Mouse (Mus musculus) neural tube, embryonic 13.5 days (tissue): ENCODE measurements around the gene Cd180. TPM values are rescaled to one million over a fixed set of nuclear protein-coding genes. Genes with fewer than 3 reads are reported as not detected.
"Not testable (repeated sequence)": the region's sequence is repeated elsewhere in the genome, so short reads cannot be mapped to it uniquely, and the experiment has no call there.

ENCODE experiments used
- ATAC-seq: fragments of 200-750 bp; cut with Nextera tagmentation; 2 replicates; pipeline ENCODE4 v1.8.0; 2017; ENCODE audit warnings: low read depth, mild to moderate bottlenecking, moderate TSS enrichment, moderate library complexity
- H3K27ac ChIP-seq: fragments of 300-500 bp; sonication (generic); replicated peaks from 2 replicates; pipeline ENCODE4 v1.5.1; 2015; ENCODE audit warnings: moderate library complexity, mild to moderate bottlenecking, inconsistent platforms
- H3K27me3 ChIP-seq: fragments of 300-500 bp; sonication (generic); 2 replicates; pipeline ENCODE4 v1.6.1; 2015; ENCODE audit warnings: mild to moderate bottlenecking, inconsistent platforms
- H3K36me3 ChIP-seq: fragments of 300-500 bp; sonication (generic); 2 replicates; pipeline ENCODE4 v1.6.1; 2015; ENCODE audit warnings: mild to moderate bottlenecking, inconsistent platforms
- H3K4me1 ChIP-seq: fragments of 300-500 bp; sonication (generic); replicated peaks from 2 replicates; pipeline ENCODE4 v1.6.1; 2015; ENCODE audit warnings: inconsistent platforms
- H3K4me2 ChIP-seq: fragments of 300-500 bp; sonication (generic); 2 replicates; pipeline ENCODE4 v1.6.1; 2015; ENCODE audit warnings: inconsistent platforms, mild to moderate bottlenecking, moderate library complexity
- H3K4me3 ChIP-seq: fragments of 300-500 bp; sonication (generic); 2 replicates; pipeline ENCODE4 v1.5.1; 2015; ENCODE audit warnings: mild to moderate bottlenecking, inconsistent platforms
- H3K9ac ChIP-seq: fragments of 300-500 bp; sonication (generic); 2 replicates; pipeline ENCODE4 v1.6.1; 2015; ENCODE audit warnings: moderate library complexity, mild to moderate bottlenecking, inconsistent platforms
- H3K9me3 ChIP-seq: fragments of 300-500 bp; sonication (generic); 2 replicates; pipeline ENCODE4 v1.6.1; 2016; ENCODE audit warnings: inconsistent platforms
- WGBS: fragments of 180-500 bp; shearing (Covaris S2); methylation state at CpG from one replicate; pipeline ENCODE4 v1.1.7; 2015; 5-methylcytosine and 5-hydroxymethylcytosine counted together
- polyA plus RNA-seq: library from polyadenylated mRNA; unstranded; fragments of >200 nt; fragmentation: Nextera tagmentation; extraction: Ambion mirVana; gene quantifications from 2 replicates; pipeline ENCODE4 v1.2.1, GENCODE M21; 2015

The Cd180 gene
- polyA plus RNA-seq, 1 experiment from 2014 or later, result 1.2 TPM

GRCm38 (mm10) chr13:102665588-102666232 is 27.6 kb upstream of the Cd180 start:
- 58% methylated on average over 18 of the region's 18 CpGs for WGBS
- ATAC-seq, result no peak
- peaks cover 12% of the 10 kb centered on the region for H3K4me1 ChIP-seq
- no peaks in the 10 kb centered on the region for H3K27me3 ChIP-seq
- no peaks in the 10 kb centered on the region for H3K9me3 ChIP-seq
- no peak overlapping the region for H3K27ac ChIP-seq
- 0 out of 2 replicates have a peak overlapping the region, but pooled peaks have one; percentile 17 for H3K9ac ChIP-seq
- H3K4me2 ChIP-seq, result peak overlapping the region; percentile 41
- H3K4me3 ChIP-seq, result no peak overlapping the region
- H3K36me3 ChIP-seq, result no peaks in the 10 kb centered on the region

GRCm38 (mm10) chr13:102666233-102666614 is 27.1 kb upstream of the Cd180 start:
- 89% methylated on average over 12 of the region's 12 CpGs for WGBS
- no peaks in the 10 kb centered on the region for H3K27me3 ChIP-seq
- no peak overlapping the region for H3K4me2 ChIP-seq
- H3K36me3 ChIP-seq, result no peaks in the 10 kb centered on the region
- no peak overlapping the region for H3K9ac ChIP-seq
- H3K27ac ChIP-seq, result no peak overlapping the region
- H3K4me1 ChIP-seq, result peaks cover 12% of the 10 kb centered on the region
- ATAC-seq, result no peak
- no peaks in the 10 kb centered on the region for H3K9me3 ChIP-seq
- no peak overlapping the region for H3K4me3 ChIP-seq

- ATAC-seq, result no peak
- no peak overlapping the region for H3K27ac ChIP-seq
- H3K9me3 ChIP-seq, result no peaks in the 10 kb centered on the region
- H3K27me3 ChIP-seq, result no peaks in the 10 kb centered on the region
- 77% methylated on average over 4 of the region's 4 CpGs for WGBS
- H3K36me3 ChIP-seq, result no peaks in the 10 kb centered on the region
- no peak overlapping the region for H3K9ac ChIP-seq
- H3K4me3 ChIP-seq, result no peak overlapping the region
- H3K4me1 ChIP-seq, result peaks cover 12% of the 10 kb centered on the region
- H3K4me2 ChIP-seq, result no peak overlapping the region
Observed at GRCm38 (mm10) chr13:102666731-102667130, 26.6 kb upstream of the Cd180 start.

- Histone ChIP-seq H3K27ac (no peak overlapping the region), H3K4me2 (no peak overlapping the region), H3K4me1 (peaks cover 12% of the 10 kb centered on the region), H3K9ac (no peak overlapping the region), H3K27me3 (no peaks in the 10 kb centered on the region), H3K4me3 (no peak overlapping the region), H3K36me3 (no peaks in the 10 kb centered on the region), H3K9me3 (no peaks in the 10 kb centered on the region)
- ATAC-seq, result no peak
- WGBS, result 94% methylated on average over 4 of the region's 4 CpGs
Observed at GRCm38 (mm10) chr13:102667401-102667800, 26.0 kb upstream of the Cd180 start.

GRCm38 (mm10) chr13:102667842-102668241 is 25.5 kb upstream of the Cd180 start:
- H3K9me3 ChIP-seq, result no peaks in the 10 kb centered on the region
- H3K27me3 ChIP-seq, result no peaks in the 10 kb centered on the region
- H3K27ac ChIP-seq, result no peak overlapping the region
- H3K4me3 ChIP-seq, result no peak overlapping the region
- no peak overlapping the region for H3K9ac ChIP-seq
- 92% methylated on average over 9 of the region's 9 CpGs for WGBS
- H3K4me1 ChIP-seq, result peaks cover 12% of the 10 kb centered on the region
- H3K4me2 ChIP-seq, result no peak overlapping the region
- H3K36me3 ChIP-seq, result no peaks in the 10 kb centered on the region
- ATAC-seq, result no peak

GRCm38 (mm10) chr13:102668933-102669332 is 24.4 kb upstream of the Cd180 start:
- 83% methylated on average over 6 of the region's 6 CpGs for WGBS
- no peak overlapping the region for H3K27ac ChIP-seq
- ATAC-seq, result no peak

GRCm38 (mm10) chr13:102669522-102670256 is 23.7 kb upstream of the Cd180 start:
- Histone ChIP-seq H3K27ac (no peak overlapping the region), H3K4me3 (no peak overlapping the region), H3K4me2 (no peak overlapping the region), H3K27me3 (no peaks in the 10 kb centered on the region), H3K9me3 (no peaks in the 10 kb centered on the region), H3K4me1 (peaks cover 12% of the 10 kb centered on the region), H3K9ac (no peak overlapping the region), H3K36me3 (no peaks in the 10 kb centered on the region)
- ATAC-seq, result no peak
- 52% methylated on average over 14 of the region's 14 CpGs for WGBS

More at GRCm38 (mm10) chr13:102668933-102669332, 24.4 kb upstream of the Cd180 start:
- Histone ChIP-seq H3K4me2 (no peak overlapping the region), H3K4me3 (no peak overlapping the region), H3K36me3 (no peaks in the 10 kb centered on the region), H3K27me3 (no peaks in the 10 kb centered on the region), H3K9me3 (no peaks in the 10 kb centered on the region), H3K9ac (no peak overlapping the region), H3K4me1 (peaks cover 12% of the 10 kb centered on the region)

- Histone ChIP-seq H3K36me3 (no peaks in the 10 kb centered on the region), H3K9ac (no peak overlapping the region), H3K27me3 (no peaks in the 10 kb centered on the region), H3K4me1 (peaks cover 12% of the 10 kb centered on the region), H3K4me3 (no peak overlapping the region), H3K4me2 (no peak overlapping the region), H3K9me3 (no peaks in the 10 kb centered on the region), H3K27ac (no peak overlapping the region)
- 80% methylated on average over 7 of the region's 7 CpGs for WGBS
- ATAC-seq, result no peak
Observed at GRCm38 (mm10) chr13:102670503-102670902, 22.9 kb upstream of the Cd180 start.

- H3K9me3 ChIP-seq, result no peaks in the 10 kb centered on the region
- no peak overlapping the region for H3K4me3 ChIP-seq
- peaks cover 12% of the 10 kb centered on the region for H3K4me1 ChIP-seq
- no peak for ATAC-seq
- 89% methylated on average over 3 of the region's 3 CpGs for WGBS
- no peak overlapping the region for H3K9ac ChIP-seq
- no peak overlapping the region for H3K27ac ChIP-seq
- H3K27me3 ChIP-seq, result no peaks in the 10 kb centered on the region
- H3K36me3 ChIP-seq, result no peaks in the 10 kb centered on the region
- no peak overlapping the region for H3K4me2 ChIP-seq
Observed at GRCm38 (mm10) chr13:102674083-102674482, 19.3 kb upstream of the Cd180 start.

GRCm38 (mm10) chr13:102677602-102678001 is 15.8 kb upstream of the Cd180 start:
- H3K9me3 ChIP-seq, ATAC-seq, H3K27ac ChIP-seq, H3K9ac ChIP-seq, H3K4me2 ChIP-seq, H3K4me1 ChIP-seq, H3K27me3 ChIP-seq, H3K36me3 ChIP-seq, H3K4me3 ChIP-seq: not testable (repeated sequence)
- WGBS, result 85% methylated on average over 4 of the region's 4 CpGs

GRCm38 (mm10) chr13:102678482-102678881 is 14.9 kb upstream of the Cd180 start:
- Histone ChIP-seq H3K4me2 (no peak overlapping the region), H3K27ac (no peak overlapping the region), H3K9me3 (no peaks in the 10 kb centered on the region), H3K27me3 (no peaks in the 10 kb centered on the region), H3K9ac (no peak overlapping the region), H3K4me3 (no peak overlapping the region), H3K36me3 (no peaks in the 10 kb centered on the region), H3K4me1 (no peaks in the 10 kb centered on the region)
- peak; percentile 75 for ATAC-seq
- 7% methylated on average over 2 of the region's 2 CpGs for WGBS

GRCm38 (mm10) chr13:102684890-102685289 is 8.5 kb upstream of the Cd180 start:
- Histone ChIP-seq H3K27me3 (no peaks in the 10 kb centered on the region), H3K4me2 (no peak overlapping the region), H3K9me3 (no peaks in the 10 kb centered on the region), H3K4me1 (no peaks in the 10 kb centered on the region), H3K9ac (no peak overlapping the region), H3K4me3 (no peak overlapping the region), H3K27ac (no peak overlapping the region), H3K36me3 (no peaks in the 10 kb centered on the region)
- WGBS, result 84% methylated on average over 4 of the region's 4 CpGs
- no peak for ATAC-seq
